Mouse (Mus musculus): ENCODE results near the gene Spc25.

GRCm38 (mm10) chr2:69206523-69206922 lies 529 bp upstream of the Spc25 start:
- no peak for TF ChIP-seq CTCF (IDR thresholded peaks at IDR 0.05; ENCODE audit: extremely low read depth, insufficient read depth, insufficient read length, insufficient replicate concordance)
- no peak for TF ChIP-seq POLR2A (IDR thresholded peaks at IDR 0.05; ENCODE audit: low read depth, low read length)
